Mouse (Mus musculus): Measurements from ENCODE around the gene Gas6.

Gene Gas6

GRCm38 (mm10) chr8:13461085-13461765 is 33.1 kb downstream of the Gas6 start:
- DNase-seq (ENCODE audit: low spot score in 2 of 2) = no peak

- DNase-seq (ENCODE audit: low spot score in 2 of 2) = no peak
Observed at GRCm38 (mm10) chr8:13459431-13459830, 34.9 kb downstream of the Gas6 start.

- no peak for DNase-seq (ENCODE audit: low spot score in 2 of 2)
Observed at GRCm38 (mm10) chr8:13455295-13455694, 39.0 kb downstream of the Gas6 start.

GRCm38 (mm10) chr8:13454341-13455113 is 39.8 kb downstream of the Gas6 start:
- DNase-seq (ENCODE audit: low spot score in 2 of 2) = no peak

- no peak for DNase-seq (ENCODE audit: low spot score in 2 of 2)
Observed at GRCm38 (mm10) chr8:13451747-13452277, 42.5 kb downstream of the Gas6 start.

GRCm38 (mm10) chr8:13448145-13448544 is 46.1 kb downstream of the Gas6 start:
- no peak for DNase-seq (ENCODE audit: low spot score in 2 of 2)

GRCm38 (mm10) chr8:13446456-13446855 is 47.8 kb downstream of the Gas6 start:
- no peak for DNase-seq (ENCODE audit: low spot score in 2 of 2)

- no peak for DNase-seq (ENCODE audit: low spot score in 2 of 2)
Observed at GRCm38 (mm10) chr8:13442152-13442551, 52.1 kb downstream of the Gas6 start.

- DNase-seq (ENCODE audit: low spot score in 2 of 2) = no peak
Observed at GRCm38 (mm10) chr8:13437531-13437930, 56.8 kb downstream of the Gas6 start.

GRCm38 (mm10) chr8:13436052-13436451 is 58.2 kb downstream of the Gas6 start:
- DNase-seq (ENCODE audit: low spot score in 2 of 2) = no peak

GRCm38 (mm10) chr8:13434889-13435288 is 59.4 kb downstream of the Gas6 start, which contains the start of gene Tmem255b:
Gene Tmem255b, plus strand, starts transcription at chr8:13435189.
- DNase-seq (ENCODE audit: low spot score in 2 of 2) = no peak

- no peak for DNase-seq (ENCODE audit: low spot score in 2 of 2)
Observed at GRCm38 (mm10) chr8:13433130-13433529, 61.2 kb downstream of the Gas6 start.

- DNase-seq (ENCODE audit: low spot score in 2 of 2) = no peak
Observed at GRCm38 (mm10) chr8:13430866-13431265, 63.4 kb downstream of the Gas6 start.

- DNase-seq (ENCODE audit: low spot score in 2 of 2) = no peak
Observed at GRCm38 (mm10) chr8:13430412-13430811, 63.9 kb downstream of the Gas6 start.

GRCm38 (mm10) chr8:13428156-13428555 is 66.1 kb downstream of the Gas6 start:
- no peak for DNase-seq (ENCODE audit: low spot score in 2 of 2)

- no peak for DNase-seq (ENCODE audit: low spot score in 2 of 2)
Observed at GRCm38 (mm10) chr8:13427351-13427750, 66.9 kb downstream of the Gas6 start.

GRCm38 (mm10) chr8:13420970-13421369 is 73.3 kb downstream of the Gas6 start:
- no peak for DNase-seq (ENCODE audit: low spot score in 2 of 2)

GRCm38 (mm10) chr8:13419111-13419639 is 75.1 kb downstream of the Gas6 start:
- DNase-seq (ENCODE audit: low spot score in 2 of 2) = no peak

GRCm38 (mm10) chr8:13415879-13416278 is 78.4 kb downstream of the Gas6 start:
- no peak for DNase-seq (ENCODE audit: low spot score in 2 of 2)
